ENCODE assay signal across 8 mouse cellular contexts in genomic region chr5:65763088-65763915, GRCm38 (mm10). TPM values are rescaled to one million over a fixed set of nuclear protein-coding genes. Genes with fewer than 3 reads are reported as not detected.
DNase-seq lines count a peak whose midpoint lies in the region; ATAC-seq and TF ChIP-seq lines count a peak whose summit lies in the region.

N4bp2 (plus strand) TSS chr5:65763521.

- DNase-seq in 3T3-L1 (ENCODE audit: low read depth, low spot score): peak; percentile 76
- peak; percentile 86 for DNase-seq in heart, embryonic 10.5 days (ENCODE audit: low spot score)
- DNase-seq in liver: peak; percentile 78
- peak; percentile 5 to 36 for DNase-seq in monocyte, adult 2 months (ENCODE audit: low read depth in 1 of 2, low spot score in 2 of 2)
- peak; percentile 76 to 90 for DNase-seq in spleen, postnatal 4 days (ENCODE audit: low spot score in 2 of 2)

- TF ChIP-seq POLR2A in bone marrow macrophage, adult 2 months (IDR thresholded peaks at IDR 0.05; ENCODE audit: borderline replicate concordance, low read depth, low read length): no peak
- peak; percentile 53 for TF ChIP-seq POLR2A in embryonic fibroblast, embryonic 13.5 days (IDR thresholded peaks at IDR 0.05; ENCODE audit: low read depth, low read length)

- H3K27me3 ChIP-seq in heart, embryonic 10.5 days (ENCODE audit: insufficient read depth, poor library complexity, severe bottlenecking): no peaks in the 10 kb centered on the region
- no peaks in the 10 kb centered on the region for H3K27me3 ChIP-seq in kidney, embryonic 14.5 days (ENCODE audit: control insufficient read depth, insufficient read depth, low read length)

- peak; percentile 58 for ATAC-seq in kidney, embryonic 14.5 days (ENCODE audit: low FRiP score, low TSS enrichment)

- peak within 1 kb of the TSS; percentile 82 for H3K4me3 ChIP-seq in bone marrow macrophage, adult 2 months (ENCODE audit: insufficient read depth, low read length)
- H3K4me3 ChIP-seq in embryonic fibroblast, embryonic 13.5 days (ENCODE audit: insufficient read depth, low read length): peak within 1 kb of the TSS; percentile 65
- peak within 1 kb of the TSS; percentile 97 for H3K4me3 ChIP-seq in heart, embryonic 10.5 days
- peak within 1 kb of the TSS; percentile 78 for H3K4me3 ChIP-seq in kidney, embryonic 14.5 days (ENCODE audit: low read length)

- H3K27ac ChIP-seq in bone marrow macrophage, adult 2 months (ENCODE audit: insufficient read depth, low read depth, low read length): peak within 1 kb of the TSS; percentile 77
- H3K27ac ChIP-seq in embryonic fibroblast, embryonic 13.5 days (ENCODE audit: insufficient read depth, low read length): peak within 1 kb of the TSS; percentile 99
- H3K27ac ChIP-seq in heart, embryonic 10.5 days: peak within 1 kb of the TSS; percentile 100
- H3K27ac ChIP-seq in kidney, embryonic 14.5 days (ENCODE audit: low read depth, low read length): peak within 1 kb of the TSS; percentile 100

- under 1% methylated on average over 77 of the region's 80 CpGs for WGBS in heart, embryonic 10.5 days
- WGBS in kidney, embryonic 14.5 days: under 1% methylated on average over 58 of the region's 80 CpGs

- peak within 1 kb of the TSS; percentile 100 for H3K9ac ChIP-seq in kidney, embryonic 14.5 days (ENCODE audit: low read depth, low read length)

- no peaks in the 10 kb centered on the region for H3K9me3 ChIP-seq in heart, embryonic 10.5 days
- H3K9me3 ChIP-seq in kidney, embryonic 14.5 days (ENCODE audit: control insufficient read depth, low read length): no peaks in the 10 kb centered on the region

- H3K4me1 ChIP-seq in bone marrow macrophage, adult 2 months (ENCODE audit: control insufficient read depth, insufficient read depth, low read length): peaks cover 4% of the 10 kb centered on the region; the same call in 1 of the 2 replicates
- no peaks in the 10 kb centered on the region for H3K4me1 ChIP-seq in embryonic fibroblast, embryonic 13.5 days (ENCODE audit: control insufficient read depth, insufficient read depth, low read length)
- peaks cover 10% of the 10 kb centered on the region for H3K4me1 ChIP-seq in heart, embryonic 10.5 days
- H3K4me1 ChIP-seq in kidney, embryonic 14.5 days (ENCODE audit: control insufficient read depth, insufficient read depth, low read length): peaks cover 5% of the 10 kb centered on the region; the same call in 1 of the 2 replicates

- no peaks in the 10 kb centered on the region for H3K36me3 ChIP-seq in heart, embryonic 10.5 days
- peaks cover 3% of the 10 kb centered on the region for H3K36me3 ChIP-seq in kidney, embryonic 14.5 days (ENCODE audit: control insufficient read depth, insufficient read depth, low read length)

- TF ChIP-seq CTCF in bone marrow macrophage, adult 2 months (IDR thresholded peaks at IDR 0.05; ENCODE audit: low read depth, low read length): no peak
- no peak for TF ChIP-seq CTCF in embryonic fibroblast, embryonic 13.5 days (IDR thresholded peaks at IDR 0.05; ENCODE audit: borderline replicate concordance, insufficient read depth, low read length)

- peak within 1 kb of the TSS; percentile 60 for H3K4me2 ChIP-seq in kidney, embryonic 14.5 days (replicated peaks; ENCODE audit: low read depth, low read length)

RNA-seq across cellular contexts. Expression of gene N4bp2, which starts in this region (rescaled TPM):
- 8.1 and 10.1 TPM in 2 replicates for polyA plus RNA-seq in bone marrow macrophage, adult 2 months (2012; ENCODE audit: insufficient read depth, insufficient read length, missing spikeins)
- polyA plus RNA-seq in embryonic fibroblast, embryonic 13.5 days (2011; ENCODE audit: insufficient read length, low read depth, missing spikeins): 13.6 and 15.4 TPM in 2 replicates
- polyA plus RNA-seq in heart, embryonic 10.5 days (2016; fragmentation: Nextera tagmentation; extraction: Ambion mirVana): 31.6 and 33.1 TPM in 2 replicates
- polyA plus RNA-seq in kidney, embryonic 14.5 days (2014; fragmentation: Nextera tagmentation; extraction: Ambion mirVana): 34.1 and 57.3 TPM in 2 replicates

Comparison
In these comparisons a context has a peak if more than half of its experiments do, and no peak if none do; other contexts are left out.
1. Peak in every context shown above with its lines: DNase-seq, ATAC-seq, H3K4me3 ChIP-seq and H3K27ac ChIP-seq.
2. DNase-seq: peak in every context shown above with its lines; median percentile 86 in heart, embryonic 10.5 days; 83 in spleen, postnatal 4 days; 78 in liver; 76 in 3T3-L1; 20 in monocyte, adult 2 months.